Mouse (Mus musculus) B cell, adult 67 days (primary cell): Measurements from ENCODE around the gene Klri1. TPM values are rescaled to one million over a fixed set of nuclear protein-coding genes. Genes with fewer than 3 reads are reported as not detected.

Source experiments
- total RNA-seq, 2 experiments: library from RNA; stranded (reverse); gene quantifications; 4 replicates each; pipeline ENCODE4 v1.2.4; 2023

Gene Klri1
- total RNA-seq: not detected

GRCm38 (mm10) chr6:129717032-129717431 is at the start of gene Klri1:
TSS of gene Klri1 (minus strand) at chr6:129717132.

GRCm38 (mm10) chr6:129740069-129740721 is 23.3 kb upstream of the Klri1 start, which contains the start of gene Klri2:
TSS of gene Klri2 (minus strand) at chr6:129740484.

GRCm38 (mm10) chr6:129678873-129679272 is 38.1 kb downstream of the Klri1 start, which contains the start of gene Klrc1:
TSS of gene Klrc1 (minus strand) at chr6:129678973.

GRCm38 (mm10) chr6:129660589-129660988 is 56.3 kb downstream of the Klri1 start, which contains the start of gene Klrc2:
TSS of gene Klrc2 (minus strand) at chr6:129660689.

Other genes starting within 250 kb of the Klri1 start
- gene Olr1, start 210.0 kb downstream of the Klri1 start, total RNA-seq: not detected
- gene Tmem52b, start 204.6 kb downstream of the Klri1 start, total RNA-seq: not detected
- 10 to 100 TPM in 1 of 2 experiments, 1 to 10 TPM in 1; 6.4 to 10.6 TPM for gene Gabarapl1, start 184.0 kb downstream of the Klri1 start, total RNA-seq
- gene Klre1, start 139.2 kb downstream of the Klri1 start, total RNA-seq: 1 to 10 TPM in 1 of 2 experiments, under 1 TPM in 1; 0.80 to 1.8 TPM
- 1 to 10 TPM; 1.6 to 1.7 TPM for gene Klrd1, start 125.3 kb downstream of the Klri1 start, total RNA-seq
- 1 to 10 TPM in 1 of 2 experiments, under 1 TPM in 1; 0.56 to 1.5 TPM for gene Klrk1, start 93.3 kb downstream of the Klri1 start, total RNA-seq
- gene Klrc3, start 73.8 kb downstream of the Klri1 start, total RNA-seq: not detected
- gene Klrc2, start 56.4 kb downstream of the Klri1 start, total RNA-seq: 1 to 10 TPM in 1 of 2 experiments, under 1 TPM in 1; 0.87 to 1.6 TPM
- 1 to 10 TPM in 1 of 2 experiments, under 1 TPM in 1; 0.70 to 1.3 TPM for gene Klrc1, start 38.2 kb downstream of the Klri1 start, total RNA-seq
- under 1 TPM in 1 of 2 experiments, not detected in 1; 0.44 TPM for gene Klri2, start 23.4 kb upstream of the Klri1 start, total RNA-seq
- not detected for gene Gm156, start 67.1 kb upstream of the Klri1 start, total RNA-seq
- gene Gm17631, start 145.5 kb upstream of the Klri1 start, total RNA-seq: not detected
- gene Klra17, start 159.5 kb upstream of the Klri1 start, total RNA-seq: not detected
- gene Klra5, start 200.5 kb upstream of the Klri1 start, total RNA-seq: not detected